Mouse (Mus musculus) gastrocnemius, adult 8-10 months (tissue): Measurements from ENCODE around the gene Col6a5. TPM values are rescaled to one million over a fixed set of nuclear protein-coding genes. Genes with fewer than 3 reads are reported as not detected.

Experiments
- DNase-seq, 2 experiments: peaks; one replicate each; pipeline ENCODE4 v3.0.0; 2022; ENCODE audit warnings: low spot score in 2 of 2
- total RNA-seq, 4 experiments: library from RNA; stranded (reverse); gene quantifications; 2 replicates each; pipeline ENCODE4 v1.2.4; 2022

Col6a5 gene
- total RNA-seq, 4 experiments from 2014 or later = 0.09 to 0.13 (median 0.10) TPM; not detected in 1

- DNase-seq = peak in 1 of 2 experiments; percentile 14
These were observed 132.6 kb downstream of the Col6a5 start, which contains the start of gene Col6a6 for GRCm38 (mm10) chr9:105827791-105828385. TSS of gene Col6a6 (minus strand) at chr9:105828160.

- DNase-seq = peak; percentile 17 to 29
These were observed 133.3 kb downstream of the Col6a5 start for GRCm38 (mm10) chr9:105827076-105827647.

- DNase-seq = no peak
These were observed 139.7 kb downstream of the Col6a5 start for GRCm38 (mm10) chr9:105820711-105821110.

GRCm38 (mm10) chr9:105819155-105819709 lies 141.2 kb downstream of the Col6a5 start:
- DNase-seq = no peak

GRCm38 (mm10) chr9:105814436-105814835 lies 146.0 kb downstream of the Col6a5 start:
- DNase-seq = peak; percentile 46 to 62

GRCm38 (mm10) chr9:105811458-105811857 lies 149.0 kb downstream of the Col6a5 start:
- peak in 1 of 2 experiments; percentile 17 for DNase-seq

- no peak for DNase-seq
These were observed 151.4 kb downstream of the Col6a5 start for GRCm38 (mm10) chr9:105808920-105809505.

Other genes starting within 250 kb of the Col6a5 start
- 1 to 10 TPM in 3 of 4 experiments, under 1 TPM in 1; 0.46 to 2.1 (median 1.2) TPM for gene Col6a6, start 132.5 kb downstream of the Col6a5 start, total RNA-seq
- gene Col6a4, start 136.1 kb upstream of the Col6a5 start, total RNA-seq = not detected
- gene Glyctk, start 197.5 kb upstream of the Col6a5 start, total RNA-seq = 1 to 10 TPM in 1 of 4 experiments, under 1 TPM in 3; 0.61 to 1.5 (median 0.82) TPM
- gene Wdr82, start 210.3 kb upstream of the Col6a5 start, total RNA-seq = 10 to 100 TPM; 15.4 to 25.2 (median 18.1) TPM
- 1 to 10 TPM; 2.3 to 4.5 (median 3.3) TPM for gene Ppm1m, start 239.1 kb upstream of the Col6a5 start, total RNA-seq
- gene Twf2, start 242.5 kb upstream of the Col6a5 start, total RNA-seq = 100 to 1,000 TPM; 129 to 168 (median 143) TPM